Mouse (Mus musculus) limb, embryonic 15.5 days (tissue): Measurements from ENCODE around the gene Pdlim5. TPM values are rescaled to one million over a fixed set of nuclear protein-coding genes. Genes with fewer than 3 reads are reported as not detected.

ENCODE experiments used
- ATAC-seq: fragments of 200-750 bp; cut with Nextera tagmentation; 2 replicates; pipeline ENCODE4 v1.8.0; 2017; ENCODE audit warnings: low read depth, moderate TSS enrichment; ENCODE audit not compliant: insufficient number of reproducible peaks, low FRiP score, low TSS enrichment
- H3K27ac ChIP-seq: fragments of 300-500 bp; sonication (generic); 2 replicates; pipeline ENCODE4 v1.5.1; 2015; ENCODE audit warnings: moderate library complexity, mild to moderate bottlenecking, inconsistent platforms
- H3K27me3 ChIP-seq: fragments of 300-500 bp; sonication (generic); 2 replicates; pipeline ENCODE4 v1.6.1; 2015; ENCODE audit warnings: inconsistent platforms
- H3K36me3 ChIP-seq: fragments of 300-500 bp; sonication (generic); 2 replicates; pipeline ENCODE4 v1.6.1; 2015; ENCODE audit warnings: inconsistent platforms
- H3K4me1 ChIP-seq: fragments of 300-500 bp; sonication (generic); 2 replicates; pipeline ENCODE4 v1.6.1; 2015; ENCODE audit warnings: inconsistent platforms
- H3K4me2 ChIP-seq: fragments of 300-500 bp; sonication (generic); 2 replicates; pipeline ENCODE4 v1.6.1; 2015; ENCODE audit warnings: mild to moderate bottlenecking, inconsistent platforms
- H3K4me3 ChIP-seq: fragments of 300-500 bp; sonication (generic); 2 replicates; pipeline ENCODE4 v1.5.1; 2015; ENCODE audit warnings: mild to moderate bottlenecking, inconsistent platforms
- H3K9ac ChIP-seq: fragments of 300-500 bp; sonication (generic); 2 replicates; pipeline ENCODE4 v1.6.1; 2015; ENCODE audit warnings: inconsistent platforms
- H3K9me3 ChIP-seq: fragments of 300-500 bp; sonication (generic); 2 replicates; pipeline ENCODE4 v1.6.1; 2016; ENCODE audit warnings: inconsistent platforms
- WGBS: fragments of 180-500 bp; shearing (Covaris S2); methylation state at CpG from one replicate; pipeline ENCODE4 v1.1.7; 2015; 5-methylcytosine and 5-hydroxymethylcytosine counted together
- polyA plus RNA-seq: library from polyadenylated mRNA; unstranded; fragments of >200 nt; fragmentation: Nextera tagmentation; extraction: Ambion mirVana; gene quantifications from 2 replicates; pipeline ENCODE4 v1.2.1, GENCODE M21; 2015

Gene Pdlim5
- polyA plus RNA-seq, 1 experiment from 2014 or later = 45.8 TPM

DNA sequence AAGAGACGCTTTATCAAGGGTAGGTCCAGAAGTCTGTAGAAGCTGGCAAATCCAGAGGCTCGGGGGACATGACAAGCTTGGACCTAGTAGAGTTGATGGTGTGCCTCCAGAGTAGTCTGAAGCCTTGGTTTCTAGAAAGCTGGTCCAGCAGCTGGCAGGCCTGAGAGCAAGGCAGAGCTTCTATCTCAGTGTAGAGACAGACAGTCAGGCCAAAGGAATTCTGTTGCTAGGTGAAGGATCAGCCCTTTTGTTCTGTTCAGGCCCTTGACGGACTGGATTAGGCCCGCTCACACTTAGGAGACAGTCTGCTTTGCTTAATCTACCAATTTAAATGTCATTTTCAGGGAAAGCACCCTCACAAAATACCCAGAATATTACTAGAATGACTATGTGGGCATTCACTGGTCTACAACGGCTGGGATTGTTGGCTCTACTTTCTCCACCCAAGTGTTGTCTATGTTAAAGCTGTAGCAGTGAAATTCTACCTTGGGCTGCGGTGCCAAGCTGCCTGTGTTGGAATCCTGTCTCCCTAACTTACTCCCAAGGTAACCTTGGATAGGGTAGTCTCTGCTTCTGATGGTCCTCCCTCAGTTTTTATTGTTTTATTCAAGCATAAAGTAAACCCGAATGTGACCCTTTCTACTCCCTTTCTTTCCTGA lies 38.8 kb upstream of the Pdlim5 start:
- no peak for ATAC-seq
- no peak overlapping the region for H3K27ac ChIP-seq
- H3K4me3 ChIP-seq = no peak overlapping the region
- 0 out of 2 replicates have a peak, but pooled peaks cover 10% of the 10 kb centered on the region for H3K27me3 ChIP-seq
- 72% methylated on average over 7 of the region's 7 CpGs for WGBS
- no peaks in the 10 kb centered on the region for H3K9me3 ChIP-seq
- no peak overlapping the region for H3K4me2 ChIP-seq
- no peaks in the 10 kb centered on the region for H3K36me3 ChIP-seq
- no peak overlapping the region for H3K9ac ChIP-seq
- no peaks in the 10 kb centered on the region for H3K4me1 ChIP-seq

DNA sequence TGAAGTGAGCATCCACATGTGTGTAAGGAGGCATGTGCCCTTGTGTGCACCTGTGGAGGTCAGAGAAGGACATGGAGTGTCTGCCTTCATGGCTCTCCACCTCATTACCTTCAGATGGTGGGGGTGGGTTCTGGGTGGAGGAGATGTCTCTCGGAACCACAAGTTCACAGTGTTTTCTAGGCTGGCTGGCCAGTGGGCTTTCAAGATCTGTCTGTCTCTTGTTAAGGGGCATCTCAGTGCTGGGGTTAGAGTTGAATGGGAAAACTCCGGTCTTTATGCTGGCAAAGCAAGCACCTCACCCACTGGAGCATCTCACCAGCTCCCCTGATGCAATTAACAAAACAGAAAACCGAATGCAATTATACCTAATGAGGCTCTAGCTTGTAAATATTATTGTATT lies 36.0 kb upstream of the Pdlim5 start:
- H3K36me3 ChIP-seq = no peaks in the 10 kb centered on the region
- no peak for ATAC-seq
- 62% methylated on average over 3 of the region's 3 CpGs for WGBS

DNA sequence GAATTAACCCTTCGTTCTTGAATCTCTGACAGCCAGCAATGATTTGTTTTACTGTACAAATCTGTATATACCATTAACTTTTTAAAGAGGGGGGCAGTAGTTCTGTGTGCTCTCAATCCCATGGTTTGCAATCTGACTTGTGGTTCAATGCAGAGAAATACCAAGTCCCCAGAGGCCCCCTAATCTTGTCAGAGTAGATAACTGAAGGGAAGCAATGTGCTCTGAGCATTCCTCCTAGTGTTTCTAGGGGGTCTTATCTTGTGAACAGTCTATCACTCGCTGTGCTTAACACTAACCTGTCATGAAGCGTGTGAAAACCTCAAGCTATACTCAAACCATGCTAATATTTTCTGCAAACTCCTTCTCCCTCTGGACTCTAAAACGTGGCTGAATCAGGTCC lies 34.6 kb upstream of the Pdlim5 start:
- Histone ChIP-seq H3K27me3 (0 out of 2 replicates have a peak, but pooled peaks cover 1% of the 10 kb centered on the region), H3K9ac (no peak overlapping the region), H3K4me3 (no peak overlapping the region), H3K4me2 (no peak overlapping the region), H3K27ac (no peak overlapping the region), H3K9me3 (no peaks in the 10 kb centered on the region), H3K36me3 (no peaks in the 10 kb centered on the region), H3K4me1 (no peaks in the 10 kb centered on the region)
- 83% methylated on average over 4 of the region's 4 CpGs for WGBS
- no peak for ATAC-seq

More for the DNA sequence above, 36.0 kb upstream of the Pdlim5 start:
- Histone ChIP-seq H3K9me3 (no peaks in the 10 kb centered on the region), H3K9ac (no peak overlapping the region), H3K27me3 (0 out of 2 replicates have a peak, but pooled peaks cover 4% of the 10 kb centered on the region), H3K4me2 (no peak overlapping the region), H3K4me3 (no peak overlapping the region), H3K4me1 (no peaks in the 10 kb centered on the region), H3K27ac (no peak overlapping the region)

DNA sequence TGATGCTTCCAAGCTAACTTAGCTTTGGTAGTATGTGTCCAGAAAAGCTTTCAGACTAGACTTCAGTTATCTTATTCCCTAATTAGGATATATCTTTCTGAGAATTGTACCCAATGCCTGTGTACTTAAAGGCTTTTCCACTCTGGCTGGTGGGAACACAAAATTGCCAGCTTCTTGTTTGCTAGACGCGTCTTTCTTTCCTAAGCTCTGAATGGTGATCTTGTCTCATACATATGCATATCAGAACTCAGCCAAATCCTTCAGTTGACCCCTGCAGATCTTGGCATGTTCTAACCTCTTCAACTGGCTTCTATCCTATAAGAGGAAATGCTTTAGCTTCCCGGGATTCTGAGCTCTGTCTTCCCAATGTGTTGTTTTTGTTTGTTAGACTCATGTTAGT lies 31.3 kb upstream of the Pdlim5 start:
- Histone ChIP-seq H3K36me3 (no peaks in the 10 kb centered on the region), H3K4me2 (no peak overlapping the region), H3K4me1 (no peaks in the 10 kb centered on the region), H3K9me3 (no peaks in the 10 kb centered on the region), H3K9ac (no peak overlapping the region), H3K27me3 (no peaks in the 10 kb centered on the region), H3K4me3 (no peak overlapping the region), H3K27ac (no peak overlapping the region)
- ATAC-seq = no peak
- 68% methylated on average over 3 of the region's 3 CpGs for WGBS

DNA sequence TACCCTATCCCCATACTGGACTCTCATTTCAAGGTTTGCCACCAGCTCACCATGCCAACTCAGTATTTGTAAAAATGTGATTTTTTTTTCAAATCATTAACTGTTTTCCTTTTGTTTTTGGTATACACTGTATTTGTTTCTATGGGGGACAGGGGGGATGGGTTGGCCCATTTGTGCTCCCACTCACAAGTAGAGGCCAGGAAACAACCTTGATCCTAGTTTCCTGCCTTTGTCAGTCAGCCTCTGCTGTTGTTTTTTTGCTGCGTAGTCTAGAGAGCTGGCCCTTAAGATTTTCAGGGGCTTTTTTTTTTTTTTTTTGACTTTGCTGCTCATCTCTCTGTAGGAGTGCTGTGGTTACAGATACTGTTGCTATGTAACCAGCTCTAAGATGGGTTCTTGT lies 28.6 kb upstream of the Pdlim5 start:
- no peaks in the 10 kb centered on the region for H3K27me3 ChIP-seq
- no peak overlapping the region for H3K9ac ChIP-seq
- no peaks in the 10 kb centered on the region for H3K36me3 ChIP-seq
- whole genome bisulfite sequencing = 77% methylated on average over 1 of the region's 1 CpGs
- no peak overlapping the region for H3K27ac ChIP-seq
- no peak overlapping the region for H3K4me2 ChIP-seq
- H3K4me3 ChIP-seq = no peak overlapping the region
- no peaks in the 10 kb centered on the region for H3K4me1 ChIP-seq
- no peaks in the 10 kb centered on the region for H3K9me3 ChIP-seq
- no peak for ATAC-seq

DNA sequence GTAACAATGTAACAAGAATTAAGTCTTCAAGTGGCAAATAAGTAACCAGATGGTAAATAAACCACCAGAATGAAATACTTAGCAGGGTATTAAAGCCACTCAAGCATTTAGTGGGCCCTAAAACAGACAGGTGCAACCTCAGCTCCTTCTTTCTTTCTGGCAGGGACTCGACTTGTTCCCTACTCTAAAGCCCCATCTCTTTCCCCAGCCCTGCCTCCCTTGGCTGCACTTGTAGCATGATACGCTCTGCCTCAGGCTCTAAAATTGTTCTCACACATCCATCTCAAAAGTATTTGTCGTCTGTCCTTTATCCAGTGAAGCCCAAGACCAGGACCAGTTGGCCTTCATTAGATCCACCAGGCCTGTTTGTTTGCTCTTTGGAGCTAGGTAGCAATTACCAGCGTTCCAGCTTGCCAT lies 28.0 kb upstream of the Pdlim5 start:
- H3K36me3 ChIP-seq = no peaks in the 10 kb centered on the region
- no peak overlapping the region for H3K4me2 ChIP-seq
- H3K27me3 ChIP-seq = no peaks in the 10 kb centered on the region
- no peak for ATAC-seq
- no peak overlapping the region for H3K9ac ChIP-seq
- H3K9me3 ChIP-seq = no peaks in the 10 kb centered on the region
- H3K4me3 ChIP-seq = no peak overlapping the region
- H3K27ac ChIP-seq = no peak overlapping the region
- WGBS = 42% methylated on average over 4 of the region's 4 CpGs
- H3K4me1 ChIP-seq = no peaks in the 10 kb centered on the region

DNA sequence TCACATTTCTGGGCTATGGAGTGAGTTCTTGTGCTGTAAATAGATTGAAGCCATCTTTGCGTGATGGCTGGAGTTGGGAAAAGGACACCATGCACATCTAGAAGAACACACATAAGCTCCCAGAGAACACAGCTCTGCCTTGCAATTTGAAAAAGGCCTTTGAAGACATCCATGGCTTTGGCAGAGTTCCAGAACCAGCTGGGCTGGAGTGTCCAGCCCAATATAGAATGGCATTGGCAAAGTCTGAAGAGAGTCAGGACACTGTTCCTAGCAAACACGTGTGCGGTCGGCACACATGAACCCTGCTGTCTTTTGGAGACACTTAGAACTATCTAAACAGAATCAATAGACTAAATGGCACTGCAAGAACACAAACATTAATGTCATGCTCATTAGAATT lies 26.7 kb upstream of the Pdlim5 start:
- no peaks in the 10 kb centered on the region for H3K36me3 ChIP-seq
- no peaks in the 10 kb centered on the region for H3K9me3 ChIP-seq
- no peaks in the 10 kb centered on the region for H3K27me3 ChIP-seq
- H3K4me1 ChIP-seq = no peaks in the 10 kb centered on the region
- no peak for ATAC-seq
- H3K4me2 ChIP-seq = no peak overlapping the region
- H3K27ac ChIP-seq = no peak overlapping the region
- 72% methylated on average over 4 of the region's 4 CpGs for WGBS
- no peak overlapping the region for H3K9ac ChIP-seq
- H3K4me3 ChIP-seq = no peak overlapping the region

DNA sequence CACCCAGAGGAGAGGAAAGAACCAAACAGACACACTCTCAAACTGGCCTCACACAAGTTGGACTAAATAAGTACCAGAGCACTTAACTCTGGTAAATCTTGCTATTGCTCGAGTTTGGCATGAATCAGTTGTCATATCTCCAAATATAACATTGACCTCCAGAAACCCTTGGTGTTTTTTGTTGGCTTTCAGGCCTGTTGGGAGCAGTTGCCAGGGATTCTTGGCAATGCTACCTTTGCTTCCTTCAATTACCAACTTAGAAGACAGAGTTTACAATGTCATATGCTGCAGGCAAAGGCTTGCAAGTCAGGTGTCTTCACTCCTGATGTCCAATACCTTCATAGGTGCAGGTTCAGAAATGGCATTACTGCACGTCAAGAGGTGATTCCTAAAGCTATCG lies 26.0 kb upstream of the Pdlim5 start:
- no peak overlapping the region for H3K27ac ChIP-seq
- no peaks in the 10 kb centered on the region for H3K27me3 ChIP-seq
- no peak for ATAC-seq
- H3K4me1 ChIP-seq = no peaks in the 10 kb centered on the region
- H3K4me2 ChIP-seq = no peak overlapping the region
- H3K36me3 ChIP-seq = no peaks in the 10 kb centered on the region
- 79% methylated on average over 3 of the region's 3 CpGs for WGBS
- no peak overlapping the region for H3K9ac ChIP-seq
- no peak overlapping the region for H3K4me3 ChIP-seq
- H3K9me3 ChIP-seq = no peaks in the 10 kb centered on the region

DNA sequence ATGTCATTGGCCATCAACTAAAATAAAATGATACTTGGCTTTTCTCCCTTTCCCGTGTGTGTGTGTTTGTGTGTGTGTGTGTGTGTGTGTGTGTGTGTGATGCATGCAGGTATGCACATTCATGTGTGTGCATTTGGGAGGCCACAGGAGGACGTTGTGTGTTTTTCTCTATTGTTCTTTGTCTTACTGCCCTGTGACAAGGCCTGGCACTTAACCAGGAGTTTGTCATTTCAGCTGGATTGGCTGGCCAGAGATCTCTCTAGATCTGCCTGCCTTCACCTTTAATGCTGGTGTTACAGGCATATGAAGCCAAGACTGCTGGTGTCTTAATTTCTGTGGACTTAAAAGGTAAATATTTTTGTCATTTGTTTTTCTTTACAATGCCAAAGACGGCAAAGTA lies 22.5 kb upstream of the Pdlim5 start:
- no peaks in the 10 kb centered on the region for H3K36me3 ChIP-seq
- H3K9ac ChIP-seq = no peak overlapping the region
- H3K4me2 ChIP-seq = no peak overlapping the region
- H3K9me3 ChIP-seq = no peaks in the 10 kb centered on the region
- no peak overlapping the region for H3K4me3 ChIP-seq
- H3K27ac ChIP-seq = no peak overlapping the region
- ATAC-seq = no peak
- no peaks in the 10 kb centered on the region for H3K4me1 ChIP-seq
- 60% methylated on average over 3 of the region's 3 CpGs for WGBS
- H3K27me3 ChIP-seq = no peaks in the 10 kb centered on the region

DNA sequence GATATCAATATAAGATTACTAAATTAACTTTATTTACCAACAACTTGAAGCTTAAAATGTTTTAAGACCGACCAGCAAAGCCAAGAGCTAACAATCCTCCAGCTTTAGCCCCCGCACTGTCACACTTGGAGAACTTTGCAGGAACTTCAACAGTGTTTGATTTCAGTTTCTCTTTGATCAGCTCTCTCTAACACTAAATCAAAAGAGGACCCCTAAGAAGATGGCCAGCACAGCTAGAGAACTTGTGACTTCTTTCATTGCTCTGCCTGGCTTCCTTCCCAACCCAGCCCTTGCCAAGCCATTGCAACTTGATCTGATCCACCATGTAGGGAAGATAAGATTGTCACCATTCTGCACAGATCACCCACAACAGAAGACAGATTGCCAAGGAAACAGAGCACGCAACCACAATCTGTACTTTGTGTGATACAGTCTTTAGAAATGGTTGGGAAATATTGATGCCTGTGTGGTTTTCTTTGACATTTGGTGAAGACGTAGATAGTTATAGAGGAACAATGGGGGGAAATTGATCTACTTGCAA lies 17.9 kb upstream of the Pdlim5 start:
- Histone ChIP-seq H3K9ac (no peak overlapping the region), H3K4me3 (no peak overlapping the region), H3K27ac (no peak overlapping the region), H3K36me3 (no peaks in the 10 kb centered on the region), H3K9me3 (no peaks in the 10 kb centered on the region), H3K27me3 (no peaks in the 10 kb centered on the region), H3K4me1 (no peaks in the 10 kb centered on the region), H3K4me2 (no peak overlapping the region)
- 81% methylated on average over 4 of the region's 4 CpGs for WGBS
- ATAC-seq = no peak

DNA sequence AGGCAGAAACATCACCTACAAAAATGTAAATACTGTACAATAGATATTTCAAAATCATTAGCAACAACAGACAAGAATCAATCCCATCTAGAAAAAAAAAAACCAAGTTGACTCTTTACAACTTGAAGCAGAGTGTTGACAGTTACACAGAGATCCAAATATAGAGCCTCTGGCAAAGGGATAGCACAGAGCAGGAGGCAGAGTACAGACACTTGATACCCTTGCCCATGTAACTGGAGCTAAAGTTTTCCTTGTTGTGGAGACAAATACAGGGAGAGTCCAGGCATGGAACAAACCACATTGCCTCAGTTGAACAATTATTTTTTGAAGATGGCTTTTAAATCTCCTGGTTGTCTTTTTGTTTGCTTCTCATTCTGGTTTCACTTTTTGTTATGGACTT lies 15.4 kb upstream of the Pdlim5 start:
- H3K4me3 ChIP-seq = no peak overlapping the region
- H3K9me3 ChIP-seq = no peaks in the 10 kb centered on the region
- H3K9ac ChIP-seq = no peak overlapping the region
- no peak overlapping the region for H3K27ac ChIP-seq
- H3K4me1 ChIP-seq = no peaks in the 10 kb centered on the region
- no peaks in the 10 kb centered on the region for H3K36me3 ChIP-seq
- H3K4me2 ChIP-seq = no peak overlapping the region
- ATAC-seq = no peak
- no peaks in the 10 kb centered on the region for H3K27me3 ChIP-seq

DNA sequence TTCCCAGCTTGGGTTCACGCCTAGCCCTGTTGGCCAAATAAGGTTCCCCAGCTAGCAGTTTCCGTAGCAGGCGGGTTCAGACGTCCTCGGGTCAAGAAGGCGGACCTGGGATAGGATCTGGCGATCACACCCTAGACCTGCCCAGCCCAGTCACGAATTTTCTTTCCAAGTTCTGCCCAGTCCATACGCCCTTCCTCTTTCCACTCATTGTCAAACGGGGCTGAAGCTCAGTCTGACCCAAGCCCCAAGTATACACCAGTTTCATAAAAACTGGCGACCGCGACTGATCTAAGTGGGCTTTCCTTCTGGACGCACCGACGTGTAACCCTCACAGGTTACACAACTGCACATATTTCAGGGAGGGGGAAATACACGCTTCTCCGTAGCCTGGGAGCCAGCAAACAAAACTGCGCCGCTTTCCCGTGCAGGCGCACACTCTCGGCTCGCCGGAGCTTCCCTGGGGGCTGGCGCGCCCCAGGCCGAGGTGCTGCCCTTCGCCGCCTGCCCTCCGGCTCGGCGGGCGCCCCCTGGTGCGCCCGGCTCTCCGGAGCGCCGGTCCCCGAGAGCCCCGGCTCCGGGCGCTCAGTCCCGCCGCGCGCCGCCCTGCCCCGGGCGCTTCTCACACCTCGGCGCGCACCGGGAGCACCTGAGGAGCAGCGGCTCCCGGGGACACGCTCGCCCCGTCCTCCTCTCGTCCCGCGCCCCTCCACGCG lies 544 bp downstream of the Pdlim5 start:
- peak overlapping the region; percentile 64 for H3K9ac ChIP-seq
- no peaks in the 10 kb centered on the region for H3K9me3 ChIP-seq
- peaks cover 9% of the 10 kb centered on the region; the same call in 1 of the 2 replicates for H3K4me1 ChIP-seq
- 0 out of 2 replicates have a peak, but pooled peaks cover 3% of the 10 kb centered on the region for H3K36me3 ChIP-seq
- H3K4me2 ChIP-seq = peak overlapping the region; percentile 82
- H3K27me3 ChIP-seq = peaks cover 3% of the 10 kb centered on the region; the same call in 1 of the 2 replicates
- H3K27ac ChIP-seq = peak overlapping the region; percentile 79
- ATAC-seq = peak; percentile 69
- under 1% methylated on average over 57 of the region's 64 CpGs for WGBS
- H3K4me3 ChIP-seq = peak overlapping the region; percentile 84
